Mouse (Mus musculus) right cerebral cortex, postnatal 4 days (tissue): ENCODE results near the gene Defb28.

Source experiments
- DNase-seq: peaks from one replicate; pipeline ENCODE4 v3.0.0-alpha.2; 2022

The Defb28 gene

GRCm38 (mm10) chr2:152569881-152570280, 51.8 kb downstream of the Defb28 start:
- no peak for DNase-seq

- DNase-seq: no peak
Measured at GRCm38 (mm10) chr2:152570313-152570712, 52.3 kb downstream of the Defb28 start.
